Mouse (Mus musculus): ENCODE data around the gene Mrps2.

GRCm38 (mm10) chr2:28445082-28445481, 22.8 kb upstream of the Mrps2 start:
- TF ChIP-seq CTCF (IDR thresholded peaks at IDR 0.05; ENCODE audit: borderline replicate concordance, insufficient read depth, low read depth, low read length) (no peak), POLR2A (IDR thresholded peaks at IDR 0.05; ENCODE audit: borderline replicate concordance, insufficient read depth, low read length) (no peak)

All from cerebellum, adult 2 months (tissue).